Mouse (Mus musculus): Measurements from ENCODE around the gene Gopc.
"Not testable (repeated sequence)": the region's sequence is repeated elsewhere in the genome, so short reads cannot be mapped to it uniquely, and the experiment has no call there.

Gopc gene

GRCm38 (mm10) chr10:52304574-52304973 is 77.3 kb downstream of the Gopc start:
- Histone ChIP-seq H3K9me3 (ENCODE audit: low read length) (no peaks in the 10 kb centered on the region), H3K4me3 (replicated peaks; ENCODE audit: low read length) (no peak overlapping the region), H3K27me3 (ENCODE audit: insufficient read depth, low read length) (no peaks in the 10 kb centered on the region), H3K4me1 (replicated peaks; ENCODE audit: low read depth, low read length) (peaks cover 54% of the 10 kb centered on the region), H3K36me3 (ENCODE audit: insufficient read depth, low read length) (peaks cover 57% of the 10 kb centered on the region)
- TF ChIP-seq POU5F1 (IDR thresholded peaks at IDR 0.05; ENCODE audit: borderline replicate concordance, low read length): no peak
- TF ChIP-seq CTCF (conservative IDR thresholded peaks at IDR 0.05; ENCODE audit: low read length): no peak
- no peak for TF ChIP-seq NANOG (IDR thresholded peaks at IDR 0.05; ENCODE audit: borderline replicate concordance, low read length)

- Histone ChIP-seq H3K9me3 (ENCODE audit: low read length) (no peaks in the 10 kb centered on the region), H3K4me1 (replicated peaks; ENCODE audit: low read depth, low read length) (peaks cover 73% of the 10 kb centered on the region), H3K4me3 (replicated peaks; ENCODE audit: low read length) (no peak overlapping the region), H3K27me3 (ENCODE audit: insufficient read depth, low read length) (no peaks in the 10 kb centered on the region), H3K36me3 (ENCODE audit: insufficient read depth, low read length) (peaks cover 44% of the 10 kb centered on the region)
- TF ChIP-seq POU5F1 (IDR thresholded peaks at IDR 0.05; ENCODE audit: borderline replicate concordance, low read length) (no peak), CTCF (conservative IDR thresholded peaks at IDR 0.05; ENCODE audit: low read length) (no peak), NANOG (IDR thresholded peaks at IDR 0.05; ENCODE audit: borderline replicate concordance, low read length) (no peak)
These were observed 79.7 kb downstream of the Gopc start for GRCm38 (mm10) chr10:52302271-52302670.

GRCm38 (mm10) chr10:52301766-52302165 is 80.2 kb downstream of the Gopc start:
- Histone ChIP-seq H3K4me1 (replicated peaks; ENCODE audit: low read depth, low read length) (peaks cover 77% of the 10 kb centered on the region), H3K27me3 (ENCODE audit: insufficient read depth, low read length) (no peaks in the 10 kb centered on the region), H3K9me3 (ENCODE audit: low read length) (no peaks in the 10 kb centered on the region), H3K4me3 (replicated peaks; ENCODE audit: low read length) (no peak overlapping the region), H3K36me3 (ENCODE audit: insufficient read depth, low read length) (peaks cover 41% of the 10 kb centered on the region)
- TF ChIP-seq POU5F1 (IDR thresholded peaks at IDR 0.05; ENCODE audit: borderline replicate concordance, low read length) (no peak), NANOG (IDR thresholded peaks at IDR 0.05; ENCODE audit: borderline replicate concordance, low read length) (no peak), CTCF (conservative IDR thresholded peaks at IDR 0.05; ENCODE audit: low read length) (no peak)

GRCm38 (mm10) chr10:52298568-52298967 is 83.4 kb downstream of the Gopc start:
- not testable (repeated sequence) for H3K9me3 ChIP-seq (ENCODE audit: low read length)
- peaks cover 85% of the 10 kb centered on the region for H3K4me1 ChIP-seq (replicated peaks; ENCODE audit: low read depth, low read length)
- H3K36me3 ChIP-seq (ENCODE audit: insufficient read depth, low read length): peaks cover 18% of the 10 kb centered on the region

GRCm38 (mm10) chr10:52295934-52296333 is 86.0 kb downstream of the Gopc start:
- Histone ChIP-seq H3K4me1 (replicated peaks; ENCODE audit: low read depth, low read length) (peaks cover 91% of the 10 kb centered on the region), H3K27me3 (ENCODE audit: insufficient read depth, low read length) (no peaks in the 10 kb centered on the region), H3K36me3 (ENCODE audit: insufficient read depth, low read length) (peaks cover 19% of the 10 kb centered on the region), H3K9me3 (ENCODE audit: low read length) (no peaks in the 10 kb centered on the region), H3K4me3 (replicated peaks; ENCODE audit: low read length) (no peak overlapping the region)
- no peak for TF ChIP-seq POU5F1 (IDR thresholded peaks at IDR 0.05; ENCODE audit: borderline replicate concordance, low read length)
- peak; percentile 47; the same call in 1 of the 2 replicates for TF ChIP-seq NANOG (IDR thresholded peaks at IDR 0.05; ENCODE audit: borderline replicate concordance, low read length)

More at GRCm38 (mm10) chr10:52298568-52298967, 83.4 kb downstream of the Gopc start:
- H3K4me3 ChIP-seq (replicated peaks; ENCODE audit: low read length); H3K27me3 ChIP-seq (ENCODE audit: insufficient read depth, low read length): not testable (repeated sequence)

- no peak overlapping the region for H3K4me3 ChIP-seq (replicated peaks; ENCODE audit: low read length)
- no peak for TF ChIP-seq NANOG (IDR thresholded peaks at IDR 0.05; ENCODE audit: borderline replicate concordance, low read length)
These were observed 87.9 kb downstream of the Gopc start for GRCm38 (mm10) chr10:52293921-52294577.

GRCm38 (mm10) chr10:52292391-52292790 is 89.5 kb downstream of the Gopc start:
- H3K27me3 ChIP-seq (ENCODE audit: insufficient read depth, low read length); H3K4me3 ChIP-seq (replicated peaks; ENCODE audit: low read length); H3K9me3 ChIP-seq (ENCODE audit: low read length): not testable (repeated sequence)
- H3K36me3 ChIP-seq (ENCODE audit: insufficient read depth, low read length): peaks cover 26% of the 10 kb centered on the region
- peaks cover 91% of the 10 kb centered on the region for H3K4me1 ChIP-seq (replicated peaks; ENCODE audit: low read depth, low read length)

More at GRCm38 (mm10) chr10:52293921-52294577, 87.9 kb downstream of the Gopc start:
- peaks cover 90% of the 10 kb centered on the region for H3K4me1 ChIP-seq (replicated peaks; ENCODE audit: low read depth, low read length)
- H3K9me3 ChIP-seq (ENCODE audit: low read length): no peaks in the 10 kb centered on the region
- H3K36me3 ChIP-seq (ENCODE audit: insufficient read depth, low read length): peaks cover 17% of the 10 kb centered on the region
- no peaks in the 10 kb centered on the region for H3K27me3 ChIP-seq (ENCODE audit: insufficient read depth, low read length)

GRCm38 (mm10) chr10:52289261-52289660 is 92.7 kb downstream of the Gopc start:
- Histone ChIP-seq H3K4me3 (replicated peaks; ENCODE audit: low read length) (no peak overlapping the region), H3K27me3 (ENCODE audit: insufficient read depth, low read length) (no peaks in the 10 kb centered on the region), H3K4me1 (replicated peaks; ENCODE audit: low read depth, low read length) (peaks cover 74% of the 10 kb centered on the region), H3K9me3 (ENCODE audit: low read length) (no peaks in the 10 kb centered on the region), H3K36me3 (ENCODE audit: insufficient read depth, low read length) (peaks cover 48% of the 10 kb centered on the region)
- TF ChIP-seq CTCF (conservative IDR thresholded peaks at IDR 0.05; ENCODE audit: low read length) (no peak), NANOG (IDR thresholded peaks at IDR 0.05; ENCODE audit: borderline replicate concordance, low read length) (no peak), POU5F1 (IDR thresholded peaks at IDR 0.05; ENCODE audit: borderline replicate concordance, low read length) (no peak)

GRCm38 (mm10) chr10:52287852-52288533 is 93.9 kb downstream of the Gopc start:
- H3K27me3 ChIP-seq (ENCODE audit: insufficient read depth, low read length): no peaks in the 10 kb centered on the region
- H3K36me3 ChIP-seq (ENCODE audit: insufficient read depth, low read length): peaks cover 43% of the 10 kb centered on the region
- no peak for TF ChIP-seq CTCF (conservative IDR thresholded peaks at IDR 0.05; ENCODE audit: low read length)
- TF ChIP-seq POU5F1 (IDR thresholded peaks at IDR 0.05; ENCODE audit: borderline replicate concordance, low read length): no peak
- no peak for TF ChIP-seq NANOG (IDR thresholded peaks at IDR 0.05; ENCODE audit: borderline replicate concordance, low read length)
- H3K4me1 ChIP-seq (replicated peaks; ENCODE audit: low read depth, low read length): peaks cover 73% of the 10 kb centered on the region
- H3K9me3 ChIP-seq (ENCODE audit: low read length): no peaks in the 10 kb centered on the region
- no peak overlapping the region for H3K4me3 ChIP-seq (replicated peaks; ENCODE audit: low read length)
